Mouse (Mus musculus) heart, embryonic 12.5 days (tissue): ENCODE measurements at regions not wholly inside any gene's neighbourhood (a gene's known extent, or its start where the extent isn't known, plus 50 kb on each side); places are given as distances from the start of the nearest gene placed in this dataset.

Source experiments
- ATAC-seq: fragments of 200-750 bp; cut with Nextera tagmentation; 2 replicates; pipeline ENCODE4 v1.8.0; 2017; ENCODE audit warnings: moderate TSS enrichment, moderate library complexity; ENCODE audit not compliant: insufficient number of reproducible peaks, low FRiP score
- H3K27ac ChIP-seq: fragments of 300-500 bp; sonication (generic); 2 replicates; pipeline ENCODE4 v1.5.1; 2016; ENCODE audit warnings: mild to moderate bottlenecking, moderate library complexity; ENCODE audit not compliant: poor library complexity, severe bottlenecking
- H3K27me3 ChIP-seq: fragments of 300-500 bp; sonication (generic); replicated peaks from 2 replicates; pipeline ENCODE4 v1.6.1; 2016; ENCODE audit warnings: mild to moderate bottlenecking, moderate library complexity
- H3K36me3 ChIP-seq: fragments of 300-500 bp; sonication (generic); 2 replicates; pipeline ENCODE4 v1.6.1; 2016; ENCODE audit warnings: mild to moderate bottlenecking, moderate library complexity
- H3K4me1 ChIP-seq: fragments of 300-500 bp; sonication (generic); replicated peaks from 2 replicates; pipeline ENCODE4 v1.6.1; 2016; ENCODE audit warnings: mild to moderate bottlenecking
- H3K4me2 ChIP-seq: fragments of 300-500 bp; sonication (generic); 2 replicates; pipeline ENCODE4 v1.6.1; 2016; ENCODE audit warnings: mild to moderate bottlenecking, moderate library complexity
- H3K4me3 ChIP-seq: fragments of 300-500 bp; sonication (generic); 2 replicates; pipeline ENCODE4 v1.5.1; 2016; ENCODE audit warnings: mild to moderate bottlenecking
- H3K9ac ChIP-seq: fragments of 300-500 bp; sonication (generic); 2 replicates; pipeline ENCODE4 v1.6.1; 2016; ENCODE audit warnings: mild to moderate bottlenecking, moderate library complexity
- H3K9me3 ChIP-seq: fragments of 300-500 bp; sonication (generic); replicated peaks from 2 replicates; pipeline ENCODE4 v1.6.1; 2016; ENCODE audit warnings: mild to moderate bottlenecking, moderate library complexity
- WGBS: fragments of 180-500 bp; shearing (Covaris S2); methylation state at CpG from one replicate; pipeline ENCODE4 v1.1.7; 2016; 5-methylcytosine and 5-hydroxymethylcytosine counted together

DNA sequence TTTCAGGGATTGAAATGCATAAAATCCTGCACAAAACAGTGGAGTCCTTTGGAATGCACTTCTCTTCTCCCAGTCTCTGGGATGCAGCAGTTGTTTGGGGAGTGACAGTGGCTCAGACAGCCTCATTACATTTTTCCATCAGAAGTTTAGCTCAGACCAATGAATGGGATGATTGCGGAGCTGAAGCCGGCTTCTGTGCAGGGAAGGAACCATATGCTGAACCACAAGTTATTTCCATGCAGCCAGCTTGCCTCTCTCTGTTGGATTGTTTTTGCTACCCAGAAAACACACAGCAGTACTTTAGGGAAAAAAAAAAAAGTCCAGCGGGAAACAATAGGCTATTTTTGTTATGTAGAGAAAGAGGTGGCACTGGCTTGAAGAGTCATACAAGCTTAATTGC lies 140.2 kb upstream of the Fam84a start:
- no peak overlapping the region for H3K4me2 ChIP-seq
- no peaks in the 10 kb centered on the region for H3K36me3 ChIP-seq
- H3K9me3 ChIP-seq = no peaks in the 10 kb centered on the region
- no peak overlapping the region for H3K9ac ChIP-seq
- H3K4me3 ChIP-seq = no peak overlapping the region
- H3K27me3 ChIP-seq = no peaks in the 10 kb centered on the region
- 74% methylated on average over 3 of the region's 3 CpGs for WGBS
- ATAC-seq = no peak
- no peak overlapping the region for H3K27ac ChIP-seq
- no peaks in the 10 kb centered on the region for H3K4me1 ChIP-seq

DNA sequence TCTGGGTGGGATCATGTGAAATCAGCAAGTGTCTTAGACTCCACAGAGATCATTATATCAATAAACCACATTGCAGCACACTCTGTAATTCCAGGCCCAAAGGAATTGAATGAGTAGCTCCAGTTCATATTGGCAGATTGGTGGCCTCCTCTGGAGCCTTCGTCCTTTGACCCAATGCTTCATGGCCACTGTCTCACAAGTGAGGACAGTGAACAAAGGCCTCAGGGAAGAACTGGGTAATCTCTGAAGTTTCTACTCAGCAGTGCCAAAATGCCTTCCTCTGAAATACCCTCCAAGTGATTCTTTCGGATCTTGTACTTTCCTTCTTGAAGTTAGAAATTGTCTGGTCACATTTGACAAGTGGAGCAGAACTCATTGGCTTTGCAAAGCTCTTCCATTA lies 135.8 kb upstream of the Fam84a start:
- H3K4me2 ChIP-seq = no peak overlapping the region
- H3K9me3 ChIP-seq = no peaks in the 10 kb centered on the region
- ATAC-seq = no peak
- WGBS = 85% methylated on average over 2 of the region's 2 CpGs
- no peaks in the 10 kb centered on the region for H3K4me1 ChIP-seq
- H3K36me3 ChIP-seq = no peaks in the 10 kb centered on the region
- no peaks in the 10 kb centered on the region for H3K27me3 ChIP-seq
- H3K27ac ChIP-seq = no peak overlapping the region
- no peak overlapping the region for H3K9ac ChIP-seq
- no peak overlapping the region for H3K4me3 ChIP-seq

DNA sequence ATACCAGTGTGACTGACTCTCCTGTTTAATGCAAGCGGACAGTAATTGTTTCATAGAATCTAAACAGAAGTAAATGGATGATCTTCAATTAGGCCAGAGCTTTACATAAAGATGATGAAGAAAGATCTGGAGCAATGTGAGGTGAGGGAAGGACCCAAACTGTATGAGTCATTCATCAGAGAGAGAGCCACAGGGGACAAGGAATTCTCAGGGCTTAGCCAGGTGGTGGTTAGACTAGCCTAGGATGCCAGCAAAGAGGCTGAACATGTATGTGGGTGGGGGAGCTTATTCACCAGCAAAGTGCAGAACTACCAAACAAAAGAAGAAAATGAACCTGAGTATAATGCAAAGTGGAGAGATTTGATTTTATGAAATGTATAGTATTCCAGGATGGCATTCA lies 134.8 kb upstream of the Fam84a start:
- Histone ChIP-seq H3K36me3 (no peaks in the 10 kb centered on the region), H3K4me3 (no peak overlapping the region), H3K4me1 (no peaks in the 10 kb centered on the region), H3K9ac (no peak overlapping the region), H3K27ac (no peak overlapping the region), H3K9me3 (no peaks in the 10 kb centered on the region), H3K4me2 (no peak overlapping the region), H3K27me3 (no peaks in the 10 kb centered on the region)
- WGBS = 88% methylated on average over 1 of the region's 1 CpGs
- no peak for ATAC-seq

DNA sequence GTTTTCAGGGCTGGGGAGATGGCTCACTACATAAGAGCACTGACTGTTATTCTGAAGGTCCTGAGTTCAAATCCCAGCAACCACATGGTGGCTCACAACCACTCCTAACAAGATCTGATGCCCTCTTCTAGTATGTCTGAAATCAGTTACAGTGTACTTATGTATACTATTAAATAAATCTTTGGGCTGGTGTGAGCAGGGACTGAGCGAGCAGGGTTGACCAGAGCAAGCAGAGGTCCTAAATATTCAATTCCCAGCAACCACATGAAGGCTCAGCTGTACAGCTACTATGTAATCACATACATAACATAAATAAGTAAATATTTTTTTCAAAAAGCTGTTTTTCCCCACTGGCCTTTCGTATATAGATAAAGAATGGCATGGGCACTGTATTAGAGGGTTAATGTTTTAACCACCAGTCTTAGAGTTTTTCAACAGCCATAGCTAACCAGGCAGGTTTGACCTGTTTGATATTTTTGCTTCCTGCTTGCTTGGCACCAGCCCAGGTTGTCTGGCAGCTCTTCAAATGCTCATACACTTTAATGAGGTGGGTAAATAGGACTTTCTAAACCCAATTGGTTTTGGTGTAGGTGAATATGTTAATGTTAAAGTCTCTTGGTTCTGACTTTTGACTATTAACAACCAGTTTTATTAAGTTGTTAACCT lies 134.1 kb upstream of the Fam84a start:
- no peak overlapping the region for H3K27ac ChIP-seq
- H3K4me1 ChIP-seq = no peaks in the 10 kb centered on the region
- no peaks in the 10 kb centered on the region for H3K9me3 ChIP-seq
- H3K36me3 ChIP-seq = no peaks in the 10 kb centered on the region
- H3K4me3 ChIP-seq = no peak overlapping the region
- ATAC-seq = no peak
- no peak overlapping the region for H3K4me2 ChIP-seq
- 78% methylated on average over 2 of the region's 2 CpGs for whole genome bisulfite sequencing
- H3K27me3 ChIP-seq = no peaks in the 10 kb centered on the region
- no peak overlapping the region for H3K9ac ChIP-seq

DNA sequence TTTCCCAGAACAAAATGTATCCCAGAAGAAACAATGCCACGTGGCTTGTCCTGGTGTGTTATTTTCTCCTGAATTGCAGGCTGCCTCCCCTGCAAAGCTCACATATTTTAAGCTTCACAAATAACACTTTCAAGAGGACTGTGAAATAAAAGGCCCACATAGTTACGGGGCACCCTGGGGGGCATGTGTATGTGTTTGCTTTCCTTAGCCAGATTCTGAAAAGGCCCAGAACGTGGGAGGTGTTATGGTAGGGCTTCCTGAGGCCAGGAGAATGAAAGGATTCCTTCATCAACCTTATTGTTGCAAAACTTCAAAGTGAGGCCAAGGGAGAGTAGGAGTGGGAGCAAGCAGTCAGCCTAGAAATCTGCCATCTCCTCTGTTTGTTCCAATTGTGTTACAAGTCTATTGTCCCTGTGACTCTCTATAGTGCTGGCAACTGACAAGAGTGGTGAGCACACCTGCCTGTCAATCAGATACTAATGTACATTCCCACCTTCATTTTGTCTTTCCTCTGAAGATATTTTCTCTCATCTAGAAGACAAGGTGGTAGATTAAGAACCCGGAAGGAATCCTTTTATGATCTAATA lies 131.3 kb upstream of the Fam84a start:
- 54% methylated on average over 4 of the region's 4 CpGs for WGBS
- Histone ChIP-seq H3K36me3 (no peaks in the 10 kb centered on the region), H3K27ac (no peak overlapping the region), H3K4me2 (no peak overlapping the region), H3K9ac (no peak overlapping the region), H3K4me3 (no peak overlapping the region), H3K4me1 (no peaks in the 10 kb centered on the region), H3K9me3 (no peaks in the 10 kb centered on the region), H3K27me3 (no peaks in the 10 kb centered on the region)
- no peak for ATAC-seq

DNA sequence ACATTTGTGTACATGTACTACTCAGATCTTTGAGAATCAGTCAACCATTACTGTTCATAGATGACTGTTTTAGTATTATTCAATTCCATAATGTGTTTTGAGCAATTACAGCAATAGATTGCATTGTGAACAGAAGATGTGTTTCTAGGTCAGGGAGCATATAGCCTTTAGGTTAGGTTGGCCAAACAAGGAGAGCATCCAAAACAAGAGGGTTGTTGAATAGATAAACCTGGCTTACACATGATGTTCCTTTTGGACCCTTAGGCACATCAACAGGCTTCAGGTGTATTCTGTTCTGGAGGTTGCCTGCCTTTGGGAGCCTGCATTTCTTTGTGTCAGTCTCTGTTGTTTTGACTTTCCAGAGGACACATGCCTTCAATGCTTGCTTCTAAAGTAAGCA lies 123.4 kb upstream of the Fam84a start:
- no peak overlapping the region for H3K27ac ChIP-seq
- H3K4me3 ChIP-seq = no peak overlapping the region
- no peaks in the 10 kb centered on the region for H3K27me3 ChIP-seq
- no peaks in the 10 kb centered on the region for H3K4me1 ChIP-seq
- no peak overlapping the region for H3K9ac ChIP-seq
- H3K36me3 ChIP-seq = no peaks in the 10 kb centered on the region
- H3K4me2 ChIP-seq = no peak overlapping the region
- H3K9me3 ChIP-seq = no peaks in the 10 kb centered on the region
- no peak for ATAC-seq

DNA sequence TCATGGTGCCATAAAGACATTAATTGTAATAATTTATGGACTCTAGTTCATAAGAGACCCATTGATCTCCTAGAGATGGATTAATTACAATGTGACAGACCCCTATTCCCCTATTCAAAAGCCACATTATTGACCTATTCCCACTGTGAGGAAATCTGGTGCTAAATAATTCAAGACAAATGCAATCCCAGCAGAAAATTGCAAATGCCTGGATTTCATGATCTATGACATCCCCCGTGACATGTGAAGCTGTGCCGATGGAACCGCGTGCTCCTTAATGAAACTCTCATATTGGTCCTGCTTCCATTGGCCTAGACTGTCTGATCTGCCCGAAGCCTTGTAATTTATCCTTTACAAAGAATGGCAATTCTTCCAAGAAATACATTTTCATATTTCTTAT lies 122.9 kb upstream of the Fam84a start:
- Histone ChIP-seq H3K27me3 (no peaks in the 10 kb centered on the region), H3K9me3 (no peaks in the 10 kb centered on the region), H3K4me3 (no peak overlapping the region), H3K9ac (no peak overlapping the region), H3K4me1 (no peaks in the 10 kb centered on the region), H3K27ac (no peak overlapping the region), H3K4me2 (no peak overlapping the region), H3K36me3 (no peaks in the 10 kb centered on the region)
- no peak for ATAC-seq
- 92% methylated on average over 5 of the region's 5 CpGs for WGBS

DNA sequence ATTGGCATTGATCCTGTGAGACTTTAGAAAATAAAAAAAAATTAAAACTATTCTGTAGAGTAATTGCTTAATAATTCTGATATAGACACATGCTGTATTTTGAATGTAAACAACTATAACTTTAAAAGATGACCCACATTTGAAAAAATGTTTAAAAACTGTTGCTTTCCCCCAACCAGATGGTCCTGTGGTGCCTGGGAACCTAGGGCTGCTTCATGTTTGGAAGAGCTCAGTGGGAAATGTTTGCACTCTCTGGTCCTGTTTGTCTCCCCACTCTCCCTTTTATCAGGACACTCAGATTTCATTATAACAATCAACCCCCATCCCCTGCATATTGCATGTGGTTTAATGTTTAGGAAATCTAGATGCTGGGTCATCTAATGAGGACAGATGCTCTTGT lies 119.4 kb upstream of the Fam84a start:
- H3K4me3 ChIP-seq = no peak overlapping the region
- no peak overlapping the region for H3K9ac ChIP-seq

DNA sequence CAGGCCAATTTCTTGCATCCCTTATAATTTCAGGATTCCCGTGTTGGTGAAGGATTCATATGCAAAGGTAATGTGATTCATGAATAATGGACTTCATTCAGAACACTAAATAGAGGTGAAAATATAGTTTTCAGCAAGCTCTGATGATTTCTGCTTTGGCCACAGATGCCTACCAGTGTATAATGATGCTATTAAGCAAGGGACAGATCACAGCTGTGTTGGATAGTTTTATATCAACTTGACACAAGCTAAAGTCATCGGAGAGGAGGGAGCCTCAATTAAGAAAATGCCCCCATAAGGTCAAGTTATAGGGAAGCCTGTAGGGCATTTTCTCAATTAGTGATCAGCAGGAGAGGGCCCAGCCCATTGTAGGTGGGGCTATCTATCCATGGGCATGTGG lies 109.2 kb upstream of the Fam84a start:
- Histone ChIP-seq H3K27ac (no peak overlapping the region), H3K9me3 (no peaks in the 10 kb centered on the region), H3K4me2 (no peak overlapping the region), H3K36me3 (no peaks in the 10 kb centered on the region), H3K4me1 (no peaks in the 10 kb centered on the region), H3K4me3 (no peak overlapping the region), H3K9ac (no peak overlapping the region), H3K27me3 (no peaks in the 10 kb centered on the region)
- 89% methylated on average over 2 of the region's 2 CpGs for WGBS
- ATAC-seq = no peak

More for the DNA sequence above, 119.4 kb upstream of the Fam84a start:
- Histone ChIP-seq H3K36me3 (no peaks in the 10 kb centered on the region), H3K27me3 (no peaks in the 10 kb centered on the region), H3K27ac (no peak overlapping the region), H3K9me3 (no peaks in the 10 kb centered on the region), H3K4me1 (no peaks in the 10 kb centered on the region), H3K4me2 (no peak overlapping the region)
- no peak for ATAC-seq

DNA sequence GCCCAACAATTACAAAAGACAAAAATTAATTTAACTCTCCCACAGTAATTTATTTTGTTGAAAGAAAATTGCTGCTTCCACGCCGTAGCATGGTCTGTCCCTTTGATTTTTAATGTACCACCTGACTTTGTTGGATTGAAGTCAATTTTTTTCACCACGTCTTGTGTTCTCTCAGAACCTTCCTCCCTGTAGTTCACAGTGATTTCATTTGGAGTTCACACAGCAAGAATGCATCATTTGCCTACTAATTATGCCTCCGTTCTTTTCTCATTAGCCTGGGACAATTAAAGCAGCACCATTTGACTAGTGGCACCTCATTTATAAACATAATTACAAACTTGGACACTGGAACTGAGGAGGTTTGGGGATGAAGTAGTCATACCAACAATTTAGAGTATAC lies 108.4 kb upstream of the Fam84a start:
- no peaks in the 10 kb centered on the region for H3K4me1 ChIP-seq
- WGBS = 87% methylated on average over 4 of the region's 4 CpGs
- ATAC-seq = no peak
- H3K9me3 ChIP-seq = no peaks in the 10 kb centered on the region
- no peaks in the 10 kb centered on the region for H3K36me3 ChIP-seq
- H3K9ac ChIP-seq = no peak overlapping the region
- H3K27me3 ChIP-seq = no peaks in the 10 kb centered on the region
- no peak overlapping the region for H3K4me3 ChIP-seq
- H3K4me2 ChIP-seq = no peak overlapping the region
- no peak overlapping the region for H3K27ac ChIP-seq

DNA sequence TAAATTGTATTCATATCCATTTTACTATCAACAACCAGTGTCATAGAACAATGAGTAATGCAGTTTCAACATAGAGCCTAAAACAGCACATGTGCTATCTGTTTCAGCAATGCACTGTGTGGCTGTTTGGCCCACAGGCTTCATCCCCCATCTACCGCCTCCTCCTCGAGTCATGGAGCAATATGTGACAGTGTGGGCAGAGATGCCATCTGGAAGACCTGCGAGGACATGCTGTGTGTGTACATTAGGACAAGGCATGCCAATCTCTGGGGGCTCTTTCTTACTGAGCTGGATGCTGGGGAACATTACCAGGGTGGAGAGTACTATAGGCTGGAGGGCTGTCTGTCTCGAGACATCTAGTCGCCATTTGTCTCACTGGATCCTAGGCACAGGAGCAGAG lies 101.5 kb upstream of the Fam84a start:
- ATAC-seq = no peak
- WGBS = 85% methylated on average over 5 of the region's 5 CpGs

DNA sequence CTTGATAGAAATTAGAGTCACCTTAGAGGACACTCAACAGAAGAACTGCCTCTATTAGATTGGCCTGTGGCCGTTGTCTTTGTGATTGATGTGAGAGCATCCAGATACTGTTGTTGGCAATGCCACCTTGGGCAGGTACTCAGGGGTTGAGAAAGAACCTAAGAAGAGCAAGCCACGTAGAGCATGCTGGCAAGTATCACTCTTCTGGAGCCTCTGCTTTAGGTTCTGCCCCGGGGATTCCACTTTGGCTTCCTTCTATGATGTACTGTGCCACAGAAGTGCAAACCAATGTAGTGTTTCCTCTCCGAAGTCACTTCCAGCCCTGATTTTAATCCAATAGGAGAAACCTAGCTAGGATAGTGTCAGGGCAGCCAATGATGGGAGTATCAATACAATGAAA lies 98.3 kb upstream of the Fam84a start:
- Histone ChIP-seq H3K27ac (no peak overlapping the region), H3K27me3 (no peaks in the 10 kb centered on the region), H3K4me2 (no peak overlapping the region), H3K4me1 (no peaks in the 10 kb centered on the region), H3K36me3 (no peaks in the 10 kb centered on the region), H3K4me3 (no peak overlapping the region), H3K9me3 (no peaks in the 10 kb centered on the region), H3K9ac (no peak overlapping the region)
- WGBS = 80% methylated on average over 4 of the region's 4 CpGs
- no peak for ATAC-seq

More for the DNA sequence above, 101.5 kb upstream of the Fam84a start:
- H3K9ac ChIP-seq = no peak overlapping the region
- H3K4me3 ChIP-seq = no peak overlapping the region
- no peaks in the 10 kb centered on the region for H3K4me1 ChIP-seq
- H3K27ac ChIP-seq = no peak overlapping the region
- H3K9me3 ChIP-seq = no peaks in the 10 kb centered on the region
- H3K4me2 ChIP-seq = no peak overlapping the region
- H3K36me3 ChIP-seq = no peaks in the 10 kb centered on the region
- H3K27me3 ChIP-seq = no peaks in the 10 kb centered on the region
